Mouse (Mus musculus) forelimb bud, embryonic 11.5 days (tissue): ENCODE measurements at regions not wholly inside any gene's neighbourhood (a gene's known extent, or its start where the extent isn't known, plus 50 kb on each side); places are given as distances from the start of the nearest gene placed in this dataset.
"Not testable (repeated sequence)": the region's sequence is repeated elsewhere in the genome, so short reads cannot be mapped to it uniquely, and the experiment has no call there.

ENCODE experiments used
- DNase-seq: peaks from one replicate; pipeline ENCODE4 v3.0.0-alpha.2; 2012; ENCODE audit warnings: low read depth, low spot score

- peak; percentile 20 for DNase-seq
Observed at GRCm38 (mm10) chr1:12571755-12572358, 1158.0 kb downstream of the A830018L16Rik start.

DNA sequence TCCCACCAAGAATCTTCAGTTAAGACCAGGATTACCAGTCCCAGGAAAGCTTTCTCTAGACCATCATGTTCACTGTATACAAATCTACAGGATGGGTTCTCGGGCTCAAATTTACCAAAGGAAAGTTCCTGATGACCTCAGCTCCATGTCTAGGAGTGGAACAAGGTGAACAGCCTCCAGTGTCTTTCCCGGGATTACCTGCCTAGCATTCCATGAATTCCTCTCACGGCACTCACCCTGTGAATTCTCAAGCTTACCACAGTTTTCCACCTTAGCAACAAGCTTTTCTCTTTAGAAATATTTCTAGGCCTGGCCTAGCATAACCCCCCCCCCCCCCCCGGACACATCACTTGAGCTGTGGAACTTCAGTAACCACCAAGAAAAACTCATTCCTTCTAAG, 1158.9 kb downstream of the A830018L16Rik start:
- no peak for DNase-seq

DNA sequence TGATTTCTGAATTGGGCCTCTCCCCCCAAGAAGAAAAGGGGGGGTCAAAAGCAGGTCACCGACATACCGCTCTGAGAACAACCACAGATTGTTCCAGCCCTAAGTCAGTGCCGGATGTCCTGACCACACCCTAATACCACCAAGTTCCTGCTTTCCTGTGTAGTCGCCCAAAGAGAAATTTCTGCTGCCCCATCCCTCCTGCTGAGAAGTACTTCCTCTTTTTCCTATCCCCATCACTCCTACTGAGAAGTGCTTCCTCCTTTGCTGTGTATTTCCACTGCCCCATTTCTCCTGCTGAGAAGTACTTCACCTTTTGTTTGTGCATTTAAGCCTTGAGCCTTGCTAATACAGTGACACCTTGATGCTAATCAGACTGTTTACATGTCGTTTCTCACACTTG, 1160.4 kb downstream of the A830018L16Rik start:
- DNase-seq, result no peak

GRCm38 (mm10) chr1:12577027-12577703, 1163.3 kb downstream of the A830018L16Rik start:
- DNase-seq, result peak; percentile 35

DNA sequence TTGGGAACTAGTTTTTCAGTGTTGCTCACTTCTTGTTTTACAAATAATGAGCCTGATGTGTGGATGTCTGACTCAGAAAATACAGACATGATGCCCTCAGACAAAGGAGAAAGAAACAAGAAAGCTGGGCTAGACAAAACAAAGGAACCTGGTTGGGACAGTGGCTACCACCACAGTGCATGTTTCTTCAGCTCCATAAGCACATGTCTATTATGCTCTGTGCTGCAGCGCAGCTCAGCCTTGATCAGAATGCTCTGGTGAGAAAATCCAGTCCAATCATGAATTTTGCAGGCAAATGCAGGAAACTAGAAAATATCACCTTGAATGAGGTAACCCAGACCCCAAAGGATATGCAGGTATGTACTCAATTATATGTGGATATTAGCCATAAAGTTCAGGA, 1164.1 kb downstream of the A830018L16Rik start:
- no peak for DNase-seq

GRCm38 (mm10) chr1:12583012-12583411, 1169.1 kb downstream of the A830018L16Rik start:
- DNase-seq, result no peak

DNA sequence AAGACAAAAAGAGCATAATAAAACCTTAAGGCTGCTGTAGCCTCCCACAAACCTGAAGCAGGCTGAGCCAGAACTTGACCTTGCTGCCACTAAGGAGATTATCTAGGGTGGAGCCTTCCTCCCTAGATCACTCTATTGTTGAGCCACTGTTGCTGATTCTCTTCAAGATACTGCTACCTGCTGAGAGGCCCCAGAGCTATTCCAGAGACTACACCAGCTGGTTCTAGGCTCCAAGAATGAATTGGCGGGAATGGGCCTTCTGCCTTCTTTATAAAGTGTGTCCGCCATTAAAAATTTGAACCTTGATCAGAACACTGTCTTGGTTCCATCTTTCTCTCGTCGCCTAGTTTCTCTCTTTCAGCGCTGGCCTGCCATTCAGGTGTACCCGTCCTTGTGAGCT, 1173.1 kb downstream of the A830018L16Rik start:
- DNase-seq, result not testable (repeated sequence)

DNA sequence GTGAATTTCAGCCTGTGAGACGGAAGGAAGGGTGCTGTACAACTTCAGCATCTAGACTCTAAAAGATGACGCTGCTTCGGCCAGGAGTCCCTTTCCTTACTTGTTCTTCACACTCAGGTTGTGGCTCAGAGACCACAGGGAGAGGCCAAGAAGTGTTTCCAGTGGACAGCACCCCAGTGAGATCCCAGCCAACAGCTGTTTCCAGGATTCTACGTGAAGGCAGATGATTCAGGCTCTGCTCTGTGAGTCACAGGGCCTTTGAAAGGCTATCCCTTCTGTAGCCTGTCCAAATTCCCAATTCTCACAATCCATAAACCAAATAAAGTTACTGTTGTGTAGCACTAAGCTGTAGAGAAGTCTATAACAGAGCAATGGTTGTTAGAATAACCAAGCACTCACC, 1198.2 kb downstream of the A830018L16Rik start:
- no peak for DNase-seq

GRCm38 (mm10) chr1:12615303-12615702, 1201.4 kb downstream of the A830018L16Rik start:
- no peak for DNase-seq

DNA sequence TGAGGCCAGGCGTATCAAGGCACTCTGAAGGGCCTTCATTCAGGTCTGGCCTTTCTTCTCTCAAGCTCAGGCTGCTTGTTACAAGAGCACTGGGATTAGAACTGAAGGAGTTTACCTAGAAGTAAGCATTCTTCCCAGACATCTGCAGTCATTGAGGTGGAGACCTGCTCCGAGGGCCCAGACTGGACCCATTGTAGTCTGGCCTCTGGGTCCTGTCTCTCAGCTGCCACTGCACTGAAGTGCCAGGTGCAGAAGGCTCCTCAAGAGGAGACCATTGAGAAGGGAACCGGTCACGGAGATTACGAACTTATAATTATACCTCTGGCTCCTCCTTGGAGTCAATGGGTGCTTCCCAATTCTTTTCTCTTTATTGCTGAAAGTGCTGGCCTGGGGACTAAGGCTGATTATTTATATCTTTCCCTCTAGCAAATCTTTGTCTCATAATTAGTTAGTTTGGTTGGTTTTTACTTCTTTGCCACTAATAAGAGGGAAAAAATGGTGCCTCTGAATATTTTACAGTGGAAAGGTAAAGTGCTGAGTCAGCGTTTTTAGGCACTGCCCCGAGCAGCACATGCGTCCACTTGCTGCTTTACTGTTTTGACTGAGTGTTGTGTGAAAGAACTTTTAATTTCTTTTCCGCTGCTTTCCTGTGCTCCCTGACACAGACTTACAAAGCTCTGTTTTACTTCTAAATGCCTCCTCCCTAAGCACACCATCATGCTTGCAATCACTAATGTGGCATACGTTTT, 1202.0 kb downstream of the A830018L16Rik start:
- DNase-seq, result peak; percentile 21

GRCm38 (mm10) chr1:12619981-12620380, 1206.1 kb downstream of the A830018L16Rik start:
- no peak for DNase-seq

GRCm38 (mm10) chr1:12620825-12621224, 1206.9 kb downstream of the A830018L16Rik start:
- no peak for DNase-seq

- DNase-seq, result no peak
Observed at GRCm38 (mm10) chr1:12623158-12623557, 1209.3 kb downstream of the A830018L16Rik start.

DNA sequence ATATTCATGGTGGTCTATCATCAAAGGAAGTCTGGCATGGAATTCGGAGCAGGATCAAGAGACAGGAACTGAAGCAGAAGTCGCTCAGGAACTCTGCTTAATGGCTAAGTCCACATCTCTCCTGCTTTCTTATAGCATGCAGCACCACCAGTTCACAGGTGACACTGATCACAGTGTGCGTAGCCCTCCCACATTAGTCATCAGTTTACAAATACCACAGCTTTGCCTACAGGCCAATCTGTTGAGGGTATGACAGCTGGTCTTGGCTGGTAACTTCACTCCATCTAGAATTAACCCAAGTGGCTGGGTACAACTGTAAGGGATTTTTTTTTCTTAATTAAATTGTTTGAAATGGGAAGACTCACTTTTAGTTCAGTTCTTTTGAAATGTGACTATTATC, 1219.1 kb downstream of the A830018L16Rik start:
- no peak for DNase-seq

- no peak for DNase-seq
Observed at GRCm38 (mm10) chr1:12636326-12637147, 1222.6 kb downstream of the A830018L16Rik start.

GRCm38 (mm10) chr1:12640983-12641382, 1227.1 kb downstream of the A830018L16Rik start:
- DNase-seq, result no peak
